Mouse (Mus musculus): ENCODE results near the gene Col17a1.

DNA sequence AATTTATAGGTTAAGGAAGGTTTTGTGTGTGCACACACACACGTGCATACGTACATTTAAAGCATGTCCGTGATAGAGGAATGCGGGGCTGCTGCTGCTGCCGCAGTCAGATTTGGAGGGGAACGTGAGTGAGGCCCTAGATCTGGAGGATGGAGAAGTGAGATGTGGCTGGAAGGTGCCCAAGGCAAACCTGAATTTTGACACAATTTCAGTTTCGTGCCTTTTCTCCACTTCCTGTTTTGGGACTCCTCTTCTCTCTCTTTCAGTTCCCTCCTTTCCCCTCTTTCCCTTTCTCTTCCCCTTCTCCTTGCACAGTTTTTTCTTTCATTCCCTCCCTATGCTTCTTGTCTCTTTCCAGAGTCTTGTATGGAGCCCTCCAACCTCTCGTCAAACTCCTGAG, 70.4 kb downstream of the Col17a1 start:
- TF ChIP-seq EP300 (IDR thresholded peaks at IDR 0.05; ENCODE audit: low read depth) = no peak
- no peak for TF ChIP-seq CTCF (IDR thresholded peaks at IDR 0.05; ENCODE audit: low read depth)

All from liver, embryonic 14.5 days (tissue).